In genomic region chr1:171330216-171330560, GRCm38 (mm10) we compare ENCODE assay signal across 8 mouse cellular contexts. TPM values are rescaled to one million over a fixed set of nuclear protein-coding genes. Genes with fewer than 3 reads are reported as not detected.
DNase-seq lines count a peak whose midpoint lies in the region; ATAC-seq lines count a peak whose summit lies in the region.

No protein-coding gene starts in this region.

- H3K27me3 ChIP-seq in heart, embryonic 13.5 days (replicated peaks), result no peaks in the 10 kb centered on the region
- no peaks in the 10 kb centered on the region for H3K27me3 ChIP-seq in hindbrain, embryonic 12.5 days
- H3K27me3 ChIP-seq in midbrain, embryonic 10.5 days (ENCODE audit: low read depth, poor library complexity, severe bottlenecking), result no peaks in the 10 kb centered on the region

- H3K4me2 ChIP-seq in heart, embryonic 13.5 days, result peak overlapping the region; percentile 78
- peak overlapping the region; percentile 81 for H3K4me2 ChIP-seq in hindbrain, embryonic 12.5 days (replicated peaks)

- no peak for ATAC-seq in heart, embryonic 13.5 days (ENCODE audit: extremely low read depth, insufficient number of reproducible peaks, low FRiP score, low TSS enrichment)
- 0 out of 2 replicates have a peak, but pooled peaks have one; percentile 20 for ATAC-seq in hindbrain, embryonic 12.5 days (ENCODE audit: low FRiP score)

- H3K36me3 ChIP-seq in heart, embryonic 13.5 days, result peaks cover 40% of the 10 kb centered on the region
- peaks cover 4% of the 10 kb centered on the region; the same call in 1 of the 2 replicates for H3K36me3 ChIP-seq in hindbrain, embryonic 12.5 days
- peaks cover 9% of the 10 kb centered on the region for H3K36me3 ChIP-seq in midbrain, embryonic 10.5 days

- no peaks in the 10 kb centered on the region for H3K9me3 ChIP-seq in heart, embryonic 13.5 days
- H3K9me3 ChIP-seq in hindbrain, embryonic 12.5 days (replicated peaks), result no peaks in the 10 kb centered on the region
- no peaks in the 10 kb centered on the region for H3K9me3 ChIP-seq in midbrain, embryonic 10.5 days (replicated peaks)

- H3K4me1 ChIP-seq in heart, embryonic 13.5 days, result peaks cover 62% of the 10 kb centered on the region
- peaks cover 37% of the 10 kb centered on the region for H3K4me1 ChIP-seq in hindbrain, embryonic 12.5 days
- H3K4me1 ChIP-seq in midbrain, embryonic 10.5 days, result peaks cover 41% of the 10 kb centered on the region

- H3K27ac ChIP-seq in heart, embryonic 13.5 days (replicated peaks), result peak overlapping the region; percentile 99
- H3K27ac ChIP-seq in hindbrain, embryonic 12.5 days, result peak overlapping the region; percentile 99
- H3K27ac ChIP-seq in midbrain, embryonic 10.5 days (replicated peaks), result peak overlapping the region; percentile 100

- no peak for DNase-seq in heart, adult 11 months
- DNase-seq in NIH3T3 (ENCODE audit: low read depth), result peak; percentile 52
- DNase-seq in midbrain, embryonic 10.5 days (ENCODE audit: low spot score), result no peak
- no peak for DNase-seq in frontal cortex, postnatal 14 days (ENCODE audit: low spot score in 2 of 2)
- DNase-seq in B cell, adult 2 months, result no peak
- no peak for DNase-seq in urinary bladder, adult 18-20 months (ENCODE audit: low spot score in 2 of 2)

- WGBS in heart, embryonic 13.5 days, result 0% methylated on average over 4 of the region's 4 CpGs
- WGBS in hindbrain, embryonic 12.5 days, result under 1% methylated on average over 4 of the region's 4 CpGs
- WGBS in midbrain, embryonic 10.5 days, result under 1% methylated on average over 4 of the region's 4 CpGs

- peak overlapping the region; percentile 91 for H3K4me3 ChIP-seq in heart, embryonic 13.5 days
- H3K4me3 ChIP-seq in hindbrain, embryonic 12.5 days, result peak overlapping the region; percentile 77
- peak overlapping the region; percentile 88 for H3K4me3 ChIP-seq in midbrain, embryonic 10.5 days

- H3K9ac ChIP-seq in heart, embryonic 13.5 days, result peak overlapping the region; percentile 99
- peak overlapping the region; percentile 91 for H3K9ac ChIP-seq in hindbrain, embryonic 12.5 days

RNA-seq across cellular contexts. Expression of gene Dedd, which starts 1.2 kb away (rescaled TPM):
- 34.6 and 37.6 TPM in 2 replicates for polyA plus RNA-seq in heart, embryonic 13.5 days (2015; fragmentation: Nextera tagmentation; extraction: Ambion mirVana)
- polyA plus RNA-seq in hindbrain, embryonic 12.5 days (2016; fragmentation: Nextera tagmentation; extraction: Ambion mirVana), result 54.6 and 58.9 TPM in 2 replicates
- polyA plus RNA-seq in midbrain, embryonic 10.5 days (2016; fragmentation: Nextera tagmentation; extraction: Ambion mirVana), result 48.5 and 48.9 TPM in 2 replicates

RNA-seq across cellular contexts. Expression of gene Nit1, which starts 15.3 kb away (rescaled TPM):
- polyA plus RNA-seq in heart, embryonic 13.5 days (2015; fragmentation: Nextera tagmentation; extraction: Ambion mirVana), result 34.8 and 36.9 TPM in 2 replicates
- polyA plus RNA-seq in hindbrain, embryonic 12.5 days (2016; fragmentation: Nextera tagmentation; extraction: Ambion mirVana), result 47.4 and 48.1 TPM in 2 replicates
- 39.4 and 43.5 TPM in 2 replicates for polyA plus RNA-seq in midbrain, embryonic 10.5 days (2016; fragmentation: Nextera tagmentation; extraction: Ambion mirVana)

RNA-seq across cellular contexts. Expression of gene Pfdn2, which starts 15.3 kb away (rescaled TPM):
- 85.4 and 97.8 TPM in 2 replicates for polyA plus RNA-seq in heart, embryonic 13.5 days (2015; fragmentation: Nextera tagmentation; extraction: Ambion mirVana)
- polyA plus RNA-seq in hindbrain, embryonic 12.5 days (2016; fragmentation: Nextera tagmentation; extraction: Ambion mirVana), result 134 and 149 TPM in 2 replicates
- polyA plus RNA-seq in midbrain, embryonic 10.5 days (2016; fragmentation: Nextera tagmentation; extraction: Ambion mirVana), result 146 and 155 TPM in 2 replicates

RNA-seq across cellular contexts. Expression of gene Klhdc9, which starts 30.4 kb away (rescaled TPM):
- 0.65 and 0.76 TPM in 2 replicates for polyA plus RNA-seq in heart, embryonic 13.5 days (2015; fragmentation: Nextera tagmentation; extraction: Ambion mirVana)
- 2.0 and 3.6 TPM in 2 replicates for polyA plus RNA-seq in hindbrain, embryonic 12.5 days (2016; fragmentation: Nextera tagmentation; extraction: Ambion mirVana)
- 1.8 and 2.3 TPM in 2 replicates for polyA plus RNA-seq in midbrain, embryonic 10.5 days (2016; fragmentation: Nextera tagmentation; extraction: Ambion mirVana)

RNA-seq across cellular contexts. Expression of gene Ufc1, which starts 35.4 kb away (rescaled TPM):
- polyA plus RNA-seq in heart, embryonic 13.5 days (2015; fragmentation: Nextera tagmentation; extraction: Ambion mirVana), result 77.2 and 89.6 TPM in 2 replicates
- polyA plus RNA-seq in hindbrain, embryonic 12.5 days (2016; fragmentation: Nextera tagmentation; extraction: Ambion mirVana), result 106 and 108 TPM in 2 replicates
- 102 and 108 TPM in 2 replicates for polyA plus RNA-seq in midbrain, embryonic 10.5 days (2016; fragmentation: Nextera tagmentation; extraction: Ambion mirVana)
